Mouse (Mus musculus) gastrocnemius, adult 2 months (tissue): ENCODE data around the gene Corin. TPM values are rescaled to one million over a fixed set of nuclear protein-coding genes. Genes with fewer than 3 reads are reported as not detected.

Experiments used
- DNase-seq: peaks from one replicate; pipeline ENCODE4 v3.0.0; 2022
- H3K27ac ChIP-seq: fragments of 200-600 bp; 2 replicates; pipeline ENCODE4 v1.8.1; 2022; ENCODE audit warnings: mild to moderate bottlenecking
- H3K4me3 ChIP-seq: fragments of 200-600 bp; 2 replicates; pipeline ENCODE4 v1.8.1; 2022; ENCODE audit warnings: mild to moderate bottlenecking, moderate library complexity
- CTCF ChIP-seq: fragments of 200-600 bp; IDR thresholded peaks from 2 replicates; pipeline ENCODE4 v1.8.1; 2022; ENCODE audit warnings: antibody characterized with exemption, mild to moderate bottlenecking, moderate library complexity
- intact Hi-C: fragments of 180-260 bp; cut with DNase I; formaldehyde crosslinking; loops from one replicate; pipeline ENCODE4 v1.15.1; 2025
- total RNA-seq, 2 experiments: library from RNA; stranded (reverse); gene quantifications; 2 replicates each; pipeline ENCODE4 v1.2.3; 2021

Corin gene
- total RNA-seq, 2 experiments from 2014 or later, result 0.08 to 0.10 TPM

GRCm38 (mm10) chr5:72471746-72472145 lies 32.5 kb downstream of the Corin start:
- H3K27ac ChIP-seq, result no peak overlapping the region
- no peak for TF ChIP-seq CTCF
- H3K4me3 ChIP-seq, result no peak overlapping the region
- intact Hi-C loops, result no loop called here
- no peak for DNase-seq

- Histone ChIP-seq H3K4me3 (no peak overlapping the region), H3K27ac (no peak overlapping the region)
- no peak for DNase-seq
- intact Hi-C loops, result no loop called here
- TF ChIP-seq CTCF, result no peak
These were observed 39.3 kb downstream of the Corin start for GRCm38 (mm10) chr5:72464932-72465331.

GRCm38 (mm10) chr5:72459374-72460112 lies 44.7 kb downstream of the Corin start:
- Histone ChIP-seq H3K27ac (no peak overlapping the region), H3K4me3 (no peak overlapping the region)
- no peak for DNase-seq
- TF ChIP-seq CTCF, result no peak
- intact Hi-C loops, result no loop called here

- no peak for TF ChIP-seq CTCF
- intact Hi-C loops, result no loop called here
- Histone ChIP-seq H3K27ac (no peak overlapping the region), H3K4me3 (no peak overlapping the region)
- no peak for DNase-seq
These were observed 50.6 kb downstream of the Corin start for GRCm38 (mm10) chr5:72453690-72454089.

GRCm38 (mm10) chr5:72453176-72453575 lies 51.1 kb downstream of the Corin start:
- intact Hi-C loops, result no loop called here
- DNase-seq, result no peak
- no peak overlapping the region for H3K4me3 ChIP-seq
- no peak for TF ChIP-seq CTCF
- H3K27ac ChIP-seq, result no peak overlapping the region

GRCm38 (mm10) chr5:72452750-72453149 lies 51.5 kb downstream of the Corin start:
- no peak for TF ChIP-seq CTCF
- Histone ChIP-seq H3K27ac (no peak overlapping the region), H3K4me3 (no peak overlapping the region)
- DNase-seq, result no peak
- intact Hi-C loops, result no loop called here

- no peak overlapping the region for H3K4me3 ChIP-seq
- no peak for DNase-seq
- intact Hi-C loops, result no loop called here
- TF ChIP-seq CTCF, result no peak
- H3K27ac ChIP-seq, result no peak overlapping the region
These were observed 55.4 kb downstream of the Corin start for GRCm38 (mm10) chr5:72448846-72449245.

GRCm38 (mm10) chr5:72446104-72446503 lies 58.2 kb downstream of the Corin start:
- no peak overlapping the region for H3K4me3 ChIP-seq
- no peak overlapping the region for H3K27ac ChIP-seq
- intact Hi-C loops, result no loop called here
- no peak for DNase-seq
- no peak for TF ChIP-seq CTCF

- Histone ChIP-seq H3K27ac (no peak overlapping the region), H3K4me3 (no peak overlapping the region)
- no peak for TF ChIP-seq CTCF
- intact Hi-C loops, result no loop called here
- no peak for DNase-seq
These were observed 60.3 kb downstream of the Corin start for GRCm38 (mm10) chr5:72443946-72444345.

GRCm38 (mm10) chr5:72443007-72443406 lies 61.3 kb downstream of the Corin start:
- Histone ChIP-seq H3K27ac (no peak overlapping the region), H3K4me3 (no peak overlapping the region)
- no peak for TF ChIP-seq CTCF
- intact Hi-C loops, result no loop called here
- DNase-seq, result no peak

- H3K27ac ChIP-seq, result no peak overlapping the region
- no peak for TF ChIP-seq CTCF
- DNase-seq, result no peak
- intact Hi-C loops, result no loop called here
- H3K4me3 ChIP-seq, result no peak overlapping the region
These were observed 63.1 kb downstream of the Corin start for GRCm38 (mm10) chr5:72441181-72441580.

GRCm38 (mm10) chr5:72435085-72435484 lies 69.2 kb downstream of the Corin start:
- TF ChIP-seq CTCF, result no peak
- no peak for DNase-seq
- intact Hi-C loops, result no loop called here
- no peak overlapping the region for H3K27ac ChIP-seq
- no peak overlapping the region for H3K4me3 ChIP-seq

GRCm38 (mm10) chr5:72431856-72432255 lies 72.4 kb downstream of the Corin start:
- intact Hi-C loops, result no loop called here
- no peak for DNase-seq
- Histone ChIP-seq H3K4me3 (no peak overlapping the region), H3K27ac (no peak overlapping the region)
- TF ChIP-seq CTCF, result no peak

- no peak for DNase-seq
- H3K27ac ChIP-seq, result no peak overlapping the region
- no peak for TF ChIP-seq CTCF
- no peak overlapping the region for H3K4me3 ChIP-seq
- intact Hi-C loops, result no loop called here
These were observed 76.7 kb downstream of the Corin start for GRCm38 (mm10) chr5:72427556-72427955.
